Mouse (Mus musculus) liver, postnatal 0 days (tissue): Measurements from ENCODE around the gene 4930438A08Rik.

ENCODE experiments used
- CTCF ChIP-seq: sonication (generic); IDR thresholded peaks from 2 replicates; pipeline ENCODE4 v1.5.1; 2016; ENCODE audit warnings: antibody characterized with exemption, low read depth
- EP300 ChIP-seq: IDR thresholded peaks from 2 replicates; pipeline ENCODE4 v1.6.1; 2016; ENCODE audit warnings: antibody characterized with exemption, low read depth, mild to moderate bottlenecking

DNA sequence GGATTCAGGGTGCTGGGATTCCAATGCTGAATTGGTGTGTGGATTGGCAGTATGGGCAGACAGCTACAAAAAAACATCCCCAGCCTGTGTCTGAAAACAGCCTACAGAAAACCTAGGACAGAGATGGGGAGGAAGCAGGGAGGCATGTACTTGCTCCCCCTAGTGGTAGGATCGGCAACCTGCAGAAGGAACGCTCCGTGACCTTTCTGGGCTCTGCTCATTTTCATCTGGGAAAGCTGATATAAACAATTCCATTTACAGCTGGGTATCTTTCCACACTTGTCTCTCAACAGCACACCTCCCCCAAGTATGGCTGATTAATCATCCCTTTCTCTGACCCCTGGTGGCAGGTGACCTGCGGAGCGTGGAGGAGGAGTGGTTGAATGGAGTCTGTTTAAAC lies 48.9 kb upstream of the 4930438A08Rik start:
- TF ChIP-seq CTCF, result peak; percentile 99
- TF ChIP-seq EP300, result no peak
